Mouse (Mus musculus): Measurements from ENCODE around the gene Ccdc69. TPM values are rescaled to one million over a fixed set of nuclear protein-coding genes. Genes with fewer than 3 reads are reported as not detected.

Ccdc69 gene
- polyA plus RNA-seq, 1 experiment from 2014 or later = 0.88 TPM

DNA sequence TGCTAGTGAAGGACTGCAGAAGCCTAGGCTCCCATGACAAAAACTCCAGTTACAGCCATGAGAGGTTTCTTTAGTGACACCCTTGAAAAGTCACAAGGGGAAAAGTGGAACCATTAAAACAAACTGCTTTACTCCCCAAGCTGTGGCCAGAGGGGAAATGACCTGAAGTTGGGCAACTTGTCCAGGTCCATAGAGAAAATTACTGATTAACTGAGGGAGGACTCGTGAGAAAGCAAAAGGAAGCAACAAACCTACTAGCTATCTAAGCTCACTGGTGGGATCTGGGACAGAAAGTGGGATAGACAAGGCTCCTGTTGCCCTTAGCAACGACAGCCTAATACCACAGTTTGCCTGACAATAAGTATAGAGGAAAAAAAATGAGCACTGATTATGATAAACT is 49.4 kb downstream of the Ccdc69 start:
- Histone ChIP-seq H3K4me3 (ENCODE audit: low read depth, low read length) (no peak overlapping the region), H3K9me3 (ENCODE audit: control insufficient read depth, low read length) (no peaks in the 10 kb centered on the region), H3K4me1 (ENCODE audit: control insufficient read depth, insufficient read depth, low read length) (peaks cover 14% of the 10 kb centered on the region), H3K9ac (ENCODE audit: low read length) (no peak overlapping the region), H3K27me3 (ENCODE audit: control insufficient read depth, insufficient read depth, low read length) (no peaks in the 10 kb centered on the region), H3K36me3 (ENCODE audit: control insufficient read depth, insufficient read depth, low read length) (no peaks in the 10 kb centered on the region), H3K4me2 (ENCODE audit: low read depth, severe bottlenecking) (no peak overlapping the region), H3K27ac (replicated peaks; ENCODE audit: low read depth, low read length) (no peak overlapping the region)
- no peak for ATAC-seq (ENCODE audit: insufficient number of reproducible peaks, low FRiP score, low TSS enrichment, low read depth)
- 74% methylated on average over 2 of the region's 2 CpGs for WGBS
- no peak for DNase-seq (ENCODE audit: low spot score)

DNA sequence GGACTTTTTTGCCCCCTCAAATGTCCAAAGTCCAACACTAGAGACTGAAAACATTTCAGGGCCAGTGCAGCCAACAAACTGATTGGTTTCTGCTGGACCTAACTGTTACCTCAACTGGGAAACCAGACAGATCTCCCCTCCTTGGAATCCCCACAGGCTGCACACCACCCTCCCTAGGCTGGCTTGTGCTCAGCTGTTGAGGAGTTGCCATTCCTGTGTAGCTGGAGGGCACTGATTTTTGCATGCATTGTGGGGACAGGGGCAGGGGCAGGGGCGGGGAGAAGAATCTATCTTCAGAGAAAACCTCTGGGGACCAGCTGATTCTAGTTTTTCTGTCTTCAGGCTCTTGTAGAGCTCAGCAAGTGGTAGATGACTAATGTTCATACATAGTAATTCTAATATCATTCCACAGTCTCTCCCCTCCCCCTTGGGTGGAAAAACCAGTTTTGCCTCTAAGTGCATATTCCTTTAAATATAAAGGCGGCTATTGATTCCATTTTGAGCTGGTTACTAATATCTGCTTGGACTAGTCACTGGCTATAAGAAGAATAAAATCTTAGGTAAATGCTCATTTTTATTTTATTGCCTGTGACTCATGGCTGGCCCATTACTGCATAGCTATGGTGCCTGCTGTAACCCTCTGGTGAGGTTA is 50.6 kb downstream of the Ccdc69 start:
- Histone ChIP-seq H3K27me3 (ENCODE audit: control insufficient read depth, insufficient read depth, low read length) (no peaks in the 10 kb centered on the region), H3K4me2 (ENCODE audit: low read depth, severe bottlenecking) (no peak overlapping the region), H3K9ac (ENCODE audit: low read length) (no peak overlapping the region), H3K4me1 (ENCODE audit: control insufficient read depth, insufficient read depth, low read length) (peaks cover 23% of the 10 kb centered on the region), H3K4me3 (ENCODE audit: low read depth, low read length) (no peak overlapping the region), H3K27ac (replicated peaks; ENCODE audit: low read depth, low read length) (no peak overlapping the region), H3K36me3 (ENCODE audit: control insufficient read depth, insufficient read depth, low read length) (no peaks in the 10 kb centered on the region), H3K9me3 (ENCODE audit: control insufficient read depth, low read length) (no peaks in the 10 kb centered on the region)
- ATAC-seq (ENCODE audit: insufficient number of reproducible peaks, low FRiP score, low TSS enrichment, low read depth) (no peak), DNase-seq (ENCODE audit: low spot score) (no peak)
- WGBS = 95% methylated on average over 2 of the region's 2 CpGs

DNA sequence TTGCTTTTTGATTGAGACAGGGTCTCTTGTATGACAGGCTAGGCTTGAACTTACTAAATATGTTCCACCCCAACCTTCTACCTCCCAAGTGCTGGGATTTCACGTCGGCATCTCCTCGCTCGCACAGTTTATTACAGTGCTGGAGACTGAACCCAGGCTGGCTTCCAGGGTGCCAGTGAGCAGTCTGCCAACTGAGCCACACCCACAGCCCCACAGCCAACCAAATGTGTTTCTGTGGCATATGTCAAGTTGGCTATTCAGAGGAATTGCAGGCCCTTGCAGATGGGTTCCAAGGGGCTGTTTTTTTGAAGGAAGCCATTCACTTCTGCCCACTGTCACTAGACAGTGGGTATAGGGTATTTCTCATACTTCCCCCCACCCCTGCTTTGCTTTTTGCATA is 52.0 kb downstream of the Ccdc69 start:
- Histone ChIP-seq H3K4me2 (ENCODE audit: low read depth, severe bottlenecking) (no peak overlapping the region), H3K4me3 (ENCODE audit: low read depth, low read length) (no peak overlapping the region), H3K27me3 (ENCODE audit: control insufficient read depth, insufficient read depth, low read length) (no peaks in the 10 kb centered on the region), H3K36me3 (ENCODE audit: control insufficient read depth, insufficient read depth, low read length) (0 out of 2 replicates have a peak, but pooled peaks cover 2% of the 10 kb centered on the region), H3K9ac (ENCODE audit: low read length) (no peak overlapping the region), H3K4me1 (ENCODE audit: control insufficient read depth, insufficient read depth, low read length) (peaks cover 25% of the 10 kb centered on the region), H3K27ac (replicated peaks; ENCODE audit: low read depth, low read length) (no peak overlapping the region), H3K9me3 (ENCODE audit: control insufficient read depth, low read length) (no peaks in the 10 kb centered on the region)
- DNase-seq (ENCODE audit: low spot score) (no peak), ATAC-seq (ENCODE audit: insufficient number of reproducible peaks, low FRiP score, low TSS enrichment, low read depth) (no peak)
- 92% methylated on average over 4 of the region's 4 CpGs for WGBS

DNA sequence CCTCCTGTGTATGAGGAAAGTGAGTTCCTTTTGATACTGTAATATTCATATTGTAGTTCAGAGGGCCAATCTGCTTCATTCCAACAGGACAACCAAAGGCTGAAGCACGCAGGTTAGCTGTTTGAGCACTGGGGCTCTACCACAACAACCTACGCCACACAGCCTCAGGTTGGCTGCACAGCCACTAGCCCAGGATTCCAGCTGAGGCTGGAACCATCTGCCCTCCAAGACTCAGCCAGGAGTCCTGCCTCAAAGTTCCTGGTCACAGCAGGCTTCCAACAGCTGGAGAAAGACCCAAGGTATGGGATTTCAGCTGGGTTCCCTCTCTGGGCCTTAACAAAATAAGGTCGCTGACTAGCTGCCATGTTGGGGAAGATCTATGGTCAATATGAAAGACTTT is 54.3 kb downstream of the Ccdc69 start:
- H3K9ac ChIP-seq (ENCODE audit: low read length) = peak overlapping the region; percentile 8; the same call in 1 of the 2 replicates
- no peaks in the 10 kb centered on the region for H3K27me3 ChIP-seq (ENCODE audit: control insufficient read depth, insufficient read depth, low read length)
- 76% methylated on average over 3 of the region's 3 CpGs for WGBS
- H3K4me1 ChIP-seq (ENCODE audit: control insufficient read depth, insufficient read depth, low read length) = peaks cover 25% of the 10 kb centered on the region
- no peaks in the 10 kb centered on the region for H3K9me3 ChIP-seq (ENCODE audit: control insufficient read depth, low read length)
- H3K36me3 ChIP-seq (ENCODE audit: control insufficient read depth, insufficient read depth, low read length) = 0 out of 2 replicates have a peak, but pooled peaks cover 2% of the 10 kb centered on the region
- ATAC-seq (ENCODE audit: insufficient number of reproducible peaks, low FRiP score, low TSS enrichment, low read depth) = no peak
- no peak overlapping the region for H3K4me3 ChIP-seq (ENCODE audit: low read depth, low read length)
- H3K27ac ChIP-seq (replicated peaks; ENCODE audit: low read depth, low read length) = peak overlapping the region; percentile 81
- peak; percentile 27 for DNase-seq (ENCODE audit: low spot score)
- H3K4me2 ChIP-seq (ENCODE audit: low read depth, severe bottlenecking) = peak overlapping the region; percentile 25; the same call in 1 of the 2 replicates

DNA sequence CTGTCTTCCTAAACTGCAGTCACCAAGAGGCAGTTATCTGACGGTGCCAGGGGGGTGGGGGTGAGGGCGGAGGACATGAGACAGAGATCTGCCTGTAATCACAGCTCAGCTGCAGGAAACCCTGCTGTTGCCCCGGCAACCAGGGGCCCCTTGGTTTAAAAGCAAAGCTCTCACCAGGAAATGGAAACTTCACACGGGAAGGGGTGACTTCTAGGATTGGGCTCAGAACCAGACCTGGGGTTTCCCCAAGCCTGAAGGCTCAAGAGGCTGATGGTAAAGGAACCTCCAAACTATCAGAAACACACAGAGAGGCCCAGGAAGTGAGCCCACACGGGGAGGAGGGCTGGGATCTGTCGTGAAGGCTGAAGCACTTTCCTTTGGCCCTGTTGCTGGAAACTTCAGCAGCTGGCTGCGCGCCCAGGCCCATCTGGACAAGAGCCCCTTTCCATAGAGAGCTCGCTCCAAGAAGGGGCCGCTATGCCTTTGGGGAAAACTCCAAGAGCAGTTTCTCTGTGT is 54.8 kb downstream of the Ccdc69 start:
- ATAC-seq (ENCODE audit: insufficient number of reproducible peaks, low FRiP score, low TSS enrichment, low read depth) (peak; percentile 71), DNase-seq (ENCODE audit: low spot score) (peak; percentile 82)
- H3K4me1 ChIP-seq (ENCODE audit: control insufficient read depth, insufficient read depth, low read length) = peaks cover 25% of the 10 kb centered on the region
- H3K27me3 ChIP-seq (ENCODE audit: control insufficient read depth, insufficient read depth, low read length) = no peaks in the 10 kb centered on the region
- peak overlapping the region; percentile 8 for H3K9ac ChIP-seq (ENCODE audit: low read length)
- H3K36me3 ChIP-seq (ENCODE audit: control insufficient read depth, insufficient read depth, low read length) = 0 out of 2 replicates have a peak, but pooled peaks cover 2% of the 10 kb centered on the region
- H3K27ac ChIP-seq (replicated peaks; ENCODE audit: low read depth, low read length) = peak overlapping the region; percentile 81
- H3K4me3 ChIP-seq (ENCODE audit: low read depth, low read length) = no peak overlapping the region
- 13% methylated on average over 10 of the region's 10 CpGs for WGBS
- H3K4me2 ChIP-seq (ENCODE audit: low read depth, severe bottlenecking) = peak overlapping the region; percentile 25
- H3K9me3 ChIP-seq (ENCODE audit: control insufficient read depth, low read length) = no peaks in the 10 kb centered on the region

DNA sequence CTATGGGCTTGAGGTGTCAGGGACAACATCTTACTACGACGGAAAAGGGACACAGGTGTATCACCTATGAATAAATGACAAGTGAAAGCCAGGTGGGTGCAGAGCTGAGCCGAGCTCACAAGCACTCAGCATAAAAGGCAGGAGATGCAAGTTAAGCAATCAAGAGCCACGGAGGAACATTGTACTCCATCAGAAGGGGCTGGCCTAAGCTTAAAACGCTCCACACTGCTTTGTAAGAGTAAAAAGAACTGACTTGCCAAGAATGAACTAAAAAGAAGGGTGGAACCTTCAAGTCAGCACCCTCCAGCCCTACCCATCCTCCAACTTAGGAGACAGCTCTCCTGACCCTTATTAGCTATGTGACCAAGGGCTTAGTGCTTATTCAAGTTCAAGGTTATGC is 55.4 kb downstream of the Ccdc69 start:
- DNase-seq (ENCODE audit: low spot score) (no peak), ATAC-seq (ENCODE audit: insufficient number of reproducible peaks, low FRiP score, low TSS enrichment, low read depth) (no peak)
- Histone ChIP-seq H3K4me3 (ENCODE audit: low read depth, low read length) (no peak overlapping the region), H3K4me2 (ENCODE audit: low read depth, severe bottlenecking) (no peak overlapping the region; the same call in 1 of the 2 replicates), H3K27ac (replicated peaks; ENCODE audit: low read depth, low read length) (peak overlapping the region; percentile 81), H3K36me3 (ENCODE audit: control insufficient read depth, insufficient read depth, low read length) (0 out of 2 replicates have a peak, but pooled peaks cover 2% of the 10 kb centered on the region), H3K9me3 (ENCODE audit: control insufficient read depth, low read length) (no peaks in the 10 kb centered on the region), H3K27me3 (ENCODE audit: control insufficient read depth, insufficient read depth, low read length) (no peaks in the 10 kb centered on the region), H3K4me1 (ENCODE audit: control insufficient read depth, insufficient read depth, low read length) (peaks cover 25% of the 10 kb centered on the region), H3K9ac (ENCODE audit: low read length) (no peak overlapping the region)
- WGBS = 63% methylated on average over 5 of the region's 5 CpGs

DNA sequence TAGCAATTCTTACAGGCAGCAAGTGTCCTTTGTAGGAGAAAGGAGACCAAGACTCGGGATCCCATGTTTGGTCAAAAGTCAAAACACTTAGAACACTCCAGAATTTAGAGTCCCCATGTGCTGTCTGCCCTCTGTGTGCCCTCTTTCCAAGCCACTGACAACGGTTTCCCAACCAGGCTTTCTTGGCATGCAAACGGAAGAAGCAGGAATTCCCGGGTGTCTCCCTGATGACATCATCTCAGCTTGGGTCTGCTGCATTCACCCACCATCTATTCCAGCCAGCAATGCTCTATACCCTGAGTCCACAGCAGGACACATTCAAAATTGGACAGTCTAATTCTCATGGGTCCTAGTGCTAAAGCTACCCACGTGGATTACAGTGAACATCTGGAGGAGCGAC is 56.1 kb downstream of the Ccdc69 start:
- H3K27ac ChIP-seq (replicated peaks; ENCODE audit: low read depth, low read length) = no peak overlapping the region
- no peak overlapping the region for H3K9ac ChIP-seq (ENCODE audit: low read length)
- H3K9me3 ChIP-seq (ENCODE audit: control insufficient read depth, low read length) = no peaks in the 10 kb centered on the region
- WGBS = 73% methylated on average over 6 of the region's 6 CpGs
- no peak overlapping the region for H3K4me2 ChIP-seq (ENCODE audit: low read depth, severe bottlenecking)
- ATAC-seq (ENCODE audit: insufficient number of reproducible peaks, low FRiP score, low TSS enrichment, low read depth) = no peak
- H3K36me3 ChIP-seq (ENCODE audit: control insufficient read depth, insufficient read depth, low read length) = 0 out of 2 replicates have a peak, but pooled peaks cover 2% of the 10 kb centered on the region
- no peak overlapping the region for H3K4me3 ChIP-seq (ENCODE audit: low read depth, low read length)
- DNase-seq (ENCODE audit: low spot score) = no peak
- no peaks in the 10 kb centered on the region for H3K27me3 ChIP-seq (ENCODE audit: control insufficient read depth, insufficient read depth, low read length)
- peaks cover 25% of the 10 kb centered on the region for H3K4me1 ChIP-seq (ENCODE audit: control insufficient read depth, insufficient read depth, low read length)

DNA sequence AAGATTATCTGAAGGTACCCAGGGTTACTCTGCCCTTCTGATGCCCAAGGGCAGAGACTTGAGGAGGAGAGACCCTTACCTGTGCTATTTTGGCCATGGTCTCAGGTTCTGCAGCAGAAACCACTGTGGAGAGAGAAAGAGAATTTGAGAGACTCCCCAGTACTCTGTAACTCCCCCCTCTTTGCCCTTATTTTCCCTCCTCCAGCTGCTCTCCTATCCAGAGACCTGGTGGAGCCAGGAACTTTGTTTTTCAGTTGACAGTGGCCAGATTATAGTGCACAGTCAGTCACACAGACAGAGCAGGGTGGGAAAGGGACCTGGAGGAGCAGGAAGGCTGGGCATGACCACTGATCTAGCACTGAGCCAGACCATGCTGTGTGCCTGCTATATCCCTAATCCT is 56.5 kb downstream of the Ccdc69 start:
- ATAC-seq (ENCODE audit: insufficient number of reproducible peaks, low FRiP score, low TSS enrichment, low read depth) = no peak
- no peak overlapping the region for H3K27ac ChIP-seq (replicated peaks; ENCODE audit: low read depth, low read length)
- H3K9me3 ChIP-seq (ENCODE audit: control insufficient read depth, low read length) = no peaks in the 10 kb centered on the region
- no peaks in the 10 kb centered on the region for H3K27me3 ChIP-seq (ENCODE audit: control insufficient read depth, insufficient read depth, low read length)
- H3K36me3 ChIP-seq (ENCODE audit: control insufficient read depth, insufficient read depth, low read length) = 0 out of 2 replicates have a peak, but pooled peaks cover 2% of the 10 kb centered on the region
- H3K4me2 ChIP-seq (ENCODE audit: low read depth, severe bottlenecking) = no peak overlapping the region
- H3K9ac ChIP-seq (ENCODE audit: low read length) = no peak overlapping the region
- H3K4me3 ChIP-seq (ENCODE audit: low read depth, low read length) = no peak overlapping the region
- H3K4me1 ChIP-seq (ENCODE audit: control insufficient read depth, insufficient read depth, low read length) = peaks cover 25% of the 10 kb centered on the region
- no peak for DNase-seq (ENCODE audit: low spot score)
